Mouse (Mus musculus) embryonic facial prominence, embryonic 13.5 days (tissue): ENCODE data around the gene Lpar3. TPM values are rescaled to one million over a fixed set of nuclear protein-coding genes. Genes with fewer than 3 reads are reported as not detected.

Experiments used
- ATAC-seq: fragments of 200-750 bp; cut with Nextera tagmentation; 2 replicates; pipeline ENCODE4 v1.8.0; 2017; ENCODE audit warnings: low read depth; ENCODE audit not compliant: insufficient number of reproducible peaks, insufficient read depth, low FRiP score, low TSS enrichment
- H3K27ac ChIP-seq: fragments of 300-500 bp; sonication (generic); 2 replicates; pipeline ENCODE4 v1.5.1; 2015; ENCODE audit warnings: moderate library complexity, mild to moderate bottlenecking, inconsistent platforms
- H3K27me3 ChIP-seq: fragments of 300-500 bp; sonication (generic); 2 replicates; pipeline ENCODE4 v1.6.1; 2015; ENCODE audit warnings: mild to moderate bottlenecking, inconsistent platforms
- H3K36me3 ChIP-seq: fragments of 300-500 bp; sonication (generic); 2 replicates; pipeline ENCODE4 v1.6.1; 2015; ENCODE audit warnings: mild to moderate bottlenecking, inconsistent platforms
- H3K4me1 ChIP-seq: fragments of 300-500 bp; sonication (generic); 2 replicates; pipeline ENCODE4 v1.6.1; 2015; ENCODE audit warnings: inconsistent platforms
- H3K4me2 ChIP-seq: fragments of 300-500 bp; sonication (generic); 2 replicates; pipeline ENCODE4 v1.6.1; 2015; ENCODE audit warnings: moderate library complexity, mild to moderate bottlenecking, inconsistent platforms
- H3K4me3 ChIP-seq: fragments of 300-500 bp; sonication (generic); 2 replicates; pipeline ENCODE4 v1.5.1; 2015; ENCODE audit warnings: mild to moderate bottlenecking, inconsistent platforms
- H3K9ac ChIP-seq: fragments of 300-500 bp; sonication (generic); 2 replicates; pipeline ENCODE4 v1.6.1; 2015; ENCODE audit warnings: mild to moderate bottlenecking, inconsistent platforms
- H3K9me3 ChIP-seq: fragments of 300-500 bp; sonication (generic); 2 replicates; pipeline ENCODE4 v1.6.1; 2016; ENCODE audit warnings: inconsistent platforms
- WGBS: fragments of 180-500 bp; shearing (Covaris S2); methylation state at CpG from one replicate; pipeline ENCODE4 v1.1.7; 2015; ENCODE audit warnings: mixed read lengths; 5-methylcytosine and 5-hydroxymethylcytosine counted together
- polyA plus RNA-seq: library from polyadenylated mRNA; unstranded; fragments of >200 nt; fragmentation: Nextera tagmentation; extraction: Ambion mirVana; gene quantifications from 2 replicates; pipeline ENCODE4 v1.2.1, GENCODE M21; 2015

Lpar3 gene
- polyA plus RNA-seq, result 2.1 TPM in 2 replicates

- H3K27me3 ChIP-seq, result peaks cover 52% of the 10 kb centered on the region
- peaks cover 7% of the 10 kb centered on the region; the same call in 1 of the 2 replicates for H3K4me1 ChIP-seq
- peak; percentile 75; the same call in 1 of the 2 replicates for ATAC-seq
- 1% methylated on average over 71 of the region's 73 CpGs for WGBS
- peak within 1 kb of the TSS; percentile 59 for H3K4me3 ChIP-seq
- H3K36me3 ChIP-seq, result no peaks in the 10 kb centered on the region
- H3K27ac ChIP-seq, result no peak within 1 kb of the TSS
- peak within 1 kb of the TSS; percentile 91 for H3K4me2 ChIP-seq
- H3K9ac ChIP-seq, result peak within 1 kb of the TSS; percentile 70
- H3K9me3 ChIP-seq, result no peaks in the 10 kb centered on the region
These were observed at the start of gene Lpar3 for GRCm38 (mm10) chr3:146220776-146221486. Gene Lpar3, plus strand, starts transcription at chr3:146220963.

GRCm38 (mm10) chr3:146173030-146173429, 47.7 kb upstream of the Lpar3 start:
- Histone ChIP-seq H3K27ac (no peak overlapping the region), H3K9ac (no peak overlapping the region), H3K4me3 (no peak overlapping the region), H3K9me3 (no peaks in the 10 kb centered on the region), H3K27me3 (no peaks in the 10 kb centered on the region), H3K4me2 (no peak overlapping the region), H3K36me3 (no peaks in the 10 kb centered on the region), H3K4me1 (no peaks in the 10 kb centered on the region)
- WGBS, result 80% methylated on average over 5 of the region's 5 CpGs
- ATAC-seq, result no peak

- no peak for ATAC-seq
- Histone ChIP-seq H3K9me3 (no peaks in the 10 kb centered on the region), H3K4me1 (no peaks in the 10 kb centered on the region), H3K36me3 (no peaks in the 10 kb centered on the region), H3K27me3 (no peaks in the 10 kb centered on the region), H3K9ac (no peak overlapping the region), H3K27ac (no peak overlapping the region), H3K4me3 (no peak overlapping the region), H3K4me2 (no peak overlapping the region)
- 85% methylated on average over 9 of the region's 9 CpGs for WGBS
These were observed 46.5 kb upstream of the Lpar3 start for GRCm38 (mm10) chr3:146174215-146174614.

GRCm38 (mm10) chr3:146177295-146177694, 43.5 kb upstream of the Lpar3 start:
- H3K36me3 ChIP-seq, result no peaks in the 10 kb centered on the region
- H3K4me1 ChIP-seq, result no peaks in the 10 kb centered on the region
- H3K4me2 ChIP-seq, result peak overlapping the region; percentile 59
- no peak for ATAC-seq
- no peaks in the 10 kb centered on the region for H3K27me3 ChIP-seq
- H3K27ac ChIP-seq, result no peak overlapping the region
- H3K9ac ChIP-seq, result no peak overlapping the region
- 73% methylated on average over 7 of the region's 7 CpGs for WGBS
- no peaks in the 10 kb centered on the region for H3K9me3 ChIP-seq
- no peak overlapping the region for H3K4me3 ChIP-seq

GRCm38 (mm10) chr3:146177748-146178582, 42.8 kb upstream of the Lpar3 start:
- Histone ChIP-seq H3K36me3 (no peaks in the 10 kb centered on the region), H3K27ac (no peak overlapping the region), H3K9me3 (no peaks in the 10 kb centered on the region), H3K4me2 (peak overlapping the region; percentile 59), H3K9ac (no peak overlapping the region; the same call in 1 of the 2 replicates), H3K4me3 (peak overlapping the region; percentile 27), H3K27me3 (no peaks in the 10 kb centered on the region), H3K4me1 (no peaks in the 10 kb centered on the region)
- 4% methylated on average over 16 of the region's 16 CpGs for WGBS
- no peak for ATAC-seq

GRCm38 (mm10) chr3:146180341-146180740, 40.4 kb upstream of the Lpar3 start:
- WGBS, result 33% methylated on average over 2 of the region's 2 CpGs
- no peak overlapping the region for H3K27ac ChIP-seq
- H3K4me2 ChIP-seq, result no peak overlapping the region
- no peaks in the 10 kb centered on the region for H3K4me1 ChIP-seq
- no peaks in the 10 kb centered on the region for H3K36me3 ChIP-seq
- ATAC-seq, result no peak
- H3K4me3 ChIP-seq, result no peak overlapping the region
- H3K9ac ChIP-seq, result no peak overlapping the region
- no peaks in the 10 kb centered on the region for H3K9me3 ChIP-seq
- H3K27me3 ChIP-seq, result 0 out of 2 replicates have a peak, but pooled peaks cover 10% of the 10 kb centered on the region

GRCm38 (mm10) chr3:146180986-146181385, 39.8 kb upstream of the Lpar3 start:
- Histone ChIP-seq H3K27ac (no peak overlapping the region), H3K4me1 (no peaks in the 10 kb centered on the region), H3K4me3 (no peak overlapping the region), H3K27me3 (peaks cover 13% of the 10 kb centered on the region; the same call in 1 of the 2 replicates), H3K9ac (no peak overlapping the region), H3K9me3 (no peaks in the 10 kb centered on the region), H3K36me3 (no peaks in the 10 kb centered on the region), H3K4me2 (no peak overlapping the region)
- WGBS, result 33% methylated on average over 3 of the region's 3 CpGs
- ATAC-seq, result no peak

- H3K4me3 ChIP-seq, result no peak overlapping the region
- H3K27me3 ChIP-seq, result peaks cover 13% of the 10 kb centered on the region; the same call in 1 of the 2 replicates
- H3K36me3 ChIP-seq, result no peaks in the 10 kb centered on the region
- no peak overlapping the region for H3K9ac ChIP-seq
- no peak for ATAC-seq
- H3K27ac ChIP-seq, result no peak overlapping the region
- H3K9me3 ChIP-seq, result peaks cover 4% of the 10 kb centered on the region; the same call in 1 of the 2 replicates
- WGBS, result 20% methylated on average over 13 of the region's 13 CpGs
- H3K4me2 ChIP-seq, result no peak overlapping the region
- H3K4me1 ChIP-seq, result no peaks in the 10 kb centered on the region
These were observed 35.6 kb upstream of the Lpar3 start for GRCm38 (mm10) chr3:146184992-146185657.

- Histone ChIP-seq H3K4me1 (no peaks in the 10 kb centered on the region), H3K4me2 (no peak overlapping the region), H3K27me3 (peaks cover 13% of the 10 kb centered on the region; the same call in 1 of the 2 replicates), H3K9ac (no peak overlapping the region), H3K4me3 (no peak overlapping the region), H3K36me3 (no peaks in the 10 kb centered on the region), H3K27ac (no peak overlapping the region), H3K9me3 (peaks cover 4% of the 10 kb centered on the region; the same call in 1 of the 2 replicates)
- WGBS, result 62% methylated on average over 10 of the region's 10 CpGs
- ATAC-seq, result no peak
These were observed 34.7 kb upstream of the Lpar3 start for GRCm38 (mm10) chr3:146186033-146186432.

GRCm38 (mm10) chr3:146189933-146190332, 30.8 kb upstream of the Lpar3 start:
- Histone ChIP-seq H3K36me3 (no peaks in the 10 kb centered on the region), H3K4me2 (no peak overlapping the region), H3K9me3 (peaks cover 4% of the 10 kb centered on the region; the same call in 1 of the 2 replicates), H3K4me1 (no peaks in the 10 kb centered on the region), H3K27me3 (peaks cover 4% of the 10 kb centered on the region; the same call in 1 of the 2 replicates), H3K27ac (no peak overlapping the region), H3K9ac (no peak overlapping the region), H3K4me3 (no peak overlapping the region)
- 65% methylated on average over 10 of the region's 10 CpGs for whole genome bisulfite sequencing
- no peak for ATAC-seq

GRCm38 (mm10) chr3:146192507-146192906, 28.3 kb upstream of the Lpar3 start:
- no peak for ATAC-seq
- Histone ChIP-seq H3K9ac (no peak overlapping the region), H3K4me1 (no peaks in the 10 kb centered on the region), H3K36me3 (no peaks in the 10 kb centered on the region), H3K27ac (no peak overlapping the region), H3K27me3 (no peaks in the 10 kb centered on the region), H3K4me2 (no peak overlapping the region), H3K4me3 (no peak overlapping the region), H3K9me3 (peaks cover 1% of the 10 kb centered on the region; the same call in 1 of the 2 replicates)
- WGBS, result 85% methylated on average over 1 of the region's 1 CpGs
